Mouse (Mus musculus): ENCODE measurements around the gene Tmem95. TPM values are rescaled to one million over a fixed set of nuclear protein-coding genes. Genes with fewer than 3 reads are reported as not detected.

The Tmem95 gene
- total and polyA plus RNA-seq, 3 experiments, result not detected

DNA sequence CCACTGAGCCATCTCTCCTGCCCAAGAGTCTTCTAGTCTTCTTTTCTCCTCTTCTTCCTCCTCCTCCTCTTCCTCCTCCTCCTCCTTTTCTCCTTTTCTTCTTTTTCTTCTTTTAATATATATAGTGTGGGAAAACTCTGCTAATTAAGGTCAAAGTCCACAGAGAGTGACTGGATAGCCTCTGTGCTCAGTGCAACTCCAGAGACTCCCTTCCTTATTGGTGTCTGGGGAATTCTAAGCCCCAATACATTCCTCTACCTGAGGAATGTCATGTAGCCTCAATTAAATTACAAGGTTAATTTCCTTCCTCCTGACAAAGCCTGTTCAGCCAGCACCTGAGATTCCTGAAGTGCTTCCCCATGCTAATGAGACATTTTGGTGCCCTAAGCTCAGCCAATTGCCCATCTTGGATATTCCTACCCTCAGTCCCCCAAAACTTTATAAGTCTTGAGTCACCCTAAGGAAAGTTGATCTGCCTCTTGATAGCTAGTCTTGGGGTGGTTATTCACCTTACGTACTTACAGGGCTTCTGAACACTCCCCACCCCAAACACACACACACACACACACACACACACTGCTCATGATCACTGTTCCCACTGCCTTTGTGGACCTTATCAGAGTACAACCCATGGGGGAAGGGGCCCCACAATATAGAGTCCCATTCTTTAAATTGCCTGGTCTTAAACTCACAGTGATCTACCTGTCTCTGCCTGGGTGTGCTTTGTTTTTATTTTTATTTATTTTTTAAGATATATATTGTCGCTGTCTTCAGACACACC lies 7.3 kb downstream of the Tmem95 start:
- dilution Hi-C loops (cut with MboI; ENCODE audit: extremely low pct_ligation_motif_present, extremely low pct_unique_long_range_greater_than_20kb, low sequenced_read_pairs), result no loop called here

GRCm38 (mm10) chr11:69867335-69867734 lies 10.5 kb downstream of the Tmem95 start:
- DNase-seq (ENCODE audit: extremely low read depth), result no peak
- TF ChIP-seq CTCF (conservative IDR thresholded peaks at IDR 0.05 in 1 of 2, IDR thresholded peaks at IDR 0.05 in 1 of 2; ENCODE audit: low read depth in 2 of 2, low read length in 2 of 2) (no peak), MAX (IDR thresholded peaks at IDR 0.05; ENCODE audit: low read length) (no peak), RAD21 (IDR thresholded peaks at IDR 0.05; ENCODE audit: low read depth, low read length) (no peak), TBP (conservative IDR thresholded peaks at IDR 0.05; ENCODE audit: low read depth, low read length) (no peak), MXI1 (IDR thresholded peaks at IDR 0.05; ENCODE audit: low read depth, low read length) (no peak), MYC (IDR thresholded peaks at IDR 0.05; ENCODE audit: low read depth, low read length) (no peak), EP300 (IDR thresholded peaks at IDR 0.05; ENCODE audit: low read length) (no peak), SMC3 (IDR thresholded peaks at IDR 0.05; ENCODE audit: low read depth, low read length) (no peak), CHD1 (IDR thresholded peaks at IDR 0.05; ENCODE audit: low read depth, low read length) (no peak), GABPA (IDR thresholded peaks at IDR 0.05; ENCODE audit: insufficient replicate concordance, low read depth, low read length) (no peak), ZNF384 (IDR thresholded peaks at IDR 0.05; ENCODE audit: low read depth, low read length) (no peak), ZKSCAN1 (IDR thresholded peaks at IDR 0.05; ENCODE audit: borderline replicate concordance, low read depth, low read length) (no peak), SIN3A (IDR thresholded peaks at IDR 0.05; ENCODE audit: low read length) (no peak), UBTF (IDR thresholded peaks at IDR 0.05; ENCODE audit: low read depth, low read length) (no peak), USF1 (IDR thresholded peaks at IDR 0.05; ENCODE audit: low read depth, low read length) (no peak), USF2 (conservative IDR thresholded peaks at IDR 0.05; ENCODE audit: low read depth, low read length) (no peak), ZC3H11A (IDR thresholded peaks at IDR 0.05; ENCODE audit: low read depth, low read length) (no peak), KAT2A (IDR thresholded peaks at IDR 0.05; ENCODE audit: insufficient replicate concordance, low read length) (no peak), IRF4 (IDR thresholded peaks at IDR 0.05; ENCODE audit: low read depth, low read length) (no peak), MEF2A (IDR thresholded peaks at IDR 0.05; ENCODE audit: borderline replicate concordance, low read depth, low read length) (no peak)
- Histone ChIP-seq H3K27me3 (replicated peaks) (peaks cover 22% of the 10 kb centered on the region), H3K36me3 (replicated peaks in 1 of 2; ENCODE audit: control insufficient read depth in 1 of 2, insufficient read depth in 1 of 2, low read length in 1 of 2) (no peaks in the 10 kb centered on the region), H3K9ac (ENCODE audit: insufficient read depth, low read depth) (no peak overlapping the region), H3K79me2 (replicated peaks; ENCODE audit: control insufficient read depth, extremely low read depth, insufficient read depth, poor library complexity, severe bottlenecking) (no peaks in the 10 kb centered on the region), H3K4me3 (replicated peaks in 1 of 3; ENCODE audit: low read depth in 2 of 3, low read length in 2 of 3, poor library complexity in 1 of 3) (no peak overlapping the region), H3K9me3 (replicated peaks; ENCODE audit: low read length) (no peaks in the 10 kb centered on the region), H3K4me2 (ENCODE audit: insufficient read depth, low read depth, poor library complexity, severe bottlenecking) (no peak overlapping the region), H3K4me1 (ENCODE audit: control insufficient read depth in 1 of 2, insufficient read depth in 2 of 2) (peaks cover 4 to 18% of the 10 kb centered on the region in 2 experiments), H3K27ac (ENCODE audit: insufficient read depth, low read depth) (no peak overlapping the region)
- in situ Hi-C loops (cut with MboI; ENCODE audit: low pct_ligation_motif_present, low pct_unique_long_range_greater_than_20kb, low sequenced_read_pairs), result no loop called here
- dilution Hi-C loops (cut with MboI; ENCODE audit: extremely low pct_ligation_motif_present, extremely low pct_unique_long_range_greater_than_20kb, low sequenced_read_pairs), result no loop called here

More for the DNA sequence above, 7.3 kb downstream of the Tmem95 start:
- Histone ChIP-seq H3K36me3 (replicated peaks in 1 of 2; ENCODE audit: control insufficient read depth in 1 of 2, insufficient read depth in 1 of 2, low read length in 1 of 2) (no peaks in the 10 kb centered on the region), H3K9me3 (replicated peaks; ENCODE audit: low read length) (no peaks in the 10 kb centered on the region), H3K27ac (ENCODE audit: insufficient read depth, low read depth) (no peak overlapping the region), H3K79me2 (replicated peaks; ENCODE audit: control insufficient read depth, extremely low read depth, insufficient read depth, poor library complexity, severe bottlenecking) (no peaks in the 10 kb centered on the region), H3K9ac (ENCODE audit: insufficient read depth, low read depth) (no peak overlapping the region), H3K4me3 (replicated peaks in 1 of 3; ENCODE audit: low read depth in 2 of 3, low read length in 2 of 3, poor library complexity in 1 of 3) (no peak overlapping the region), H3K4me2 (ENCODE audit: insufficient read depth, low read depth, poor library complexity, severe bottlenecking) (no peak overlapping the region), H3K27me3 (replicated peaks) (peaks cover 13% of the 10 kb centered on the region), H3K4me1 (ENCODE audit: control insufficient read depth in 1 of 2, insufficient read depth in 2 of 2) (peaks cover 4 to 32% of the 10 kb centered on the region in 2 experiments)
- in situ Hi-C loops (cut with MboI; ENCODE audit: low pct_ligation_motif_present, low pct_unique_long_range_greater_than_20kb, low sequenced_read_pairs), result no loop called here
- no peak for DNase-seq (ENCODE audit: extremely low read depth)
- TF ChIP-seq UBTF (IDR thresholded peaks at IDR 0.05; ENCODE audit: low read depth, low read length), result no peak

Data from CH12.LX (cell line).